In the genomic region with DNA sequence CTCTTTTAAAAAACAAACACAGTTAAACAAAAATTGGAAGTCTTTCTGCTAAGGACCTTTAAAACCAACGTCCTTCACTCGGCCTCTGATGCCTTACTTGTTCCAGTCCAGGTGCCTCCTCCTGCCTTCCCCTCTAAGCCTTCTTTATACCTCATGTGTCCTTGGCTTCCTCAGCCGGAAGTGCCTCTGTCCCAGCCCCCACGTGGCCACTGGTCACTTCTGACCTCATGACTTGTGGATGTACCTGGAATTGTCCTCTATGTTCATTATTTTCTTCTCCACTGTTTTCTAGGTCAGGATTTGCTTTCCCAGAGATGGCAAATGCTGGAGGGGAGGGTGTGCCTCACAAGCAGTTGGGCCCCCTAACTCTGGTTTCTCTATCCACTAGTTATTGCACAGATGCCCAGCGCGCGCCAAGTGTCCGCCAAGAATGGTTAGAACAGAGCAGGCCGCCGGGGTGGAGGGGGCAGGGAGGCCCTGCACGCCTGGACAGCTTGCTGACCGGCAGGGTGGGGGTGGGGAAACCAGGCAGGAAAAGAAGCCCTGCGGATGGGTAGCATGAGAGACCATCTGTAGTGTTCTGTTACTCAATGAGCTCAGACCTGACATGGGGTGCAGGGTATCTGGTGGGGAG, we compare ENCODE assay signal across 8 mouse cellular contexts. TPM values are rescaled to one million over a fixed set of nuclear protein-coding genes. Genes with fewer than 3 reads are reported as not detected.
DNase-seq lines count a peak whose midpoint lies in the region; ATAC-seq and TF ChIP-seq lines count a peak whose summit lies in the region.

No protein-coding gene starts in this region.

- no peaks in the 10 kb centered on the region for H3K9me3 ChIP-seq in heart, embryonic 10.5 days
- no peaks in the 10 kb centered on the region for H3K9me3 ChIP-seq in heart, postnatal 0 days (replicated peaks; ENCODE audit: control insufficient read depth, low read length)
- no peaks in the 10 kb centered on the region for H3K9me3 ChIP-seq in limb, embryonic 14.5 days (ENCODE audit: control insufficient read depth, low read length)

- ATAC-seq in heart, postnatal 0 days (ENCODE audit: insufficient read depth, low read depth): 0 out of 2 replicates have a peak, but pooled peaks have one; percentile 18
- peak; percentile 0; the same call in 1 of the 2 replicates for ATAC-seq in limb, embryonic 14.5 days (ENCODE audit: low FRiP score, low read depth)
- ATAC-seq in frontal cortex, adult (ENCODE audit: low TSS enrichment): no peak

- 32% methylated on average over 13 of the region's 13 CpGs for WGBS in heart, embryonic 10.5 days
- 30% methylated on average over 13 of the region's 13 CpGs for WGBS in heart, postnatal 0 days
- WGBS in limb, embryonic 14.5 days: 23% methylated on average over 13 of the region's 13 CpGs

- no peak for TF ChIP-seq CTCF in heart, postnatal 0 days (IDR thresholded peaks at IDR 0.05; ENCODE audit: low read depth)

- intact Hi-C loops in heart, postnatal 25 days (cut with DNase I): no loop called here

- DNase-seq in heart, embryonic 10.5 days (ENCODE audit: low spot score): peak; percentile 91
- no peak for DNase-seq in heart, postnatal 25 days (ENCODE audit: low spot score)
- peak; percentile 77 for DNase-seq in adrenal gland, postnatal 10 days
- DNase-seq in heart, postnatal 0 days (ENCODE audit: low spot score): no peak
- no peak for DNase-seq in limb, embryonic 14.5 days (ENCODE audit: low spot score)
- peak; percentile 79 for DNase-seq in retina, postnatal 1 day
- DNase-seq in layer of hippocampus, adult 18-20 months (ENCODE audit: low spot score in 2 of 2): no peak

- H3K4me2 ChIP-seq in heart, postnatal 0 days (ENCODE audit: low read depth, low read length): peak overlapping the region; percentile 100
- peak overlapping the region; percentile 99 for H3K4me2 ChIP-seq in limb, embryonic 14.5 days (replicated peaks; ENCODE audit: low read depth, low read length, severe bottlenecking)

- H3K4me3 ChIP-seq in heart, embryonic 10.5 days: peak overlapping the region; percentile 82
- peak overlapping the region; percentile 90; the same call in 1 of the 2 replicates for H3K4me3 ChIP-seq in heart, postnatal 0 days (ENCODE audit: low read depth, low read length)
- peak overlapping the region; percentile 74 for H3K4me3 ChIP-seq in limb, embryonic 14.5 days (replicated peaks; ENCODE audit: low read length)

- TF ChIP-seq EP300 in heart, postnatal 0 days (IDR thresholded peaks at IDR 0.05; ENCODE audit: low read depth): no peak

- H3K27me3 ChIP-seq in heart, embryonic 10.5 days (ENCODE audit: insufficient read depth, poor library complexity, severe bottlenecking): no peaks in the 10 kb centered on the region
- no peaks in the 10 kb centered on the region for H3K27me3 ChIP-seq in heart, postnatal 0 days (ENCODE audit: control insufficient read depth, insufficient read depth, low read length)
- H3K27me3 ChIP-seq in limb, embryonic 14.5 days (ENCODE audit: control insufficient read depth, insufficient read depth, low read length): no peaks in the 10 kb centered on the region

- no peak for TF ChIP-seq POLR2A in limb, embryonic 14.5 days (IDR thresholded peaks at IDR 0.05; ENCODE audit: borderline replicate concordance, extremely low read depth, insufficient read depth, insufficient read length)

- peak overlapping the region; percentile 88 for H3K27ac ChIP-seq in heart, embryonic 10.5 days
- peak overlapping the region; percentile 82 for H3K27ac ChIP-seq in heart, postnatal 0 days (ENCODE audit: low read depth)
- H3K27ac ChIP-seq in limb, embryonic 14.5 days (replicated peaks; ENCODE audit: low read depth, low read length): 0 out of 2 replicates have a peak overlapping the region, but pooled peaks have one; percentile 85

- peaks cover 43% of the 10 kb centered on the region for H3K4me1 ChIP-seq in heart, embryonic 10.5 days
- H3K4me1 ChIP-seq in heart, postnatal 0 days (ENCODE audit: control insufficient read depth, insufficient read depth): peaks cover 22% of the 10 kb centered on the region
- H3K4me1 ChIP-seq in limb, embryonic 14.5 days (ENCODE audit: control insufficient read depth, insufficient read depth, low read length): peaks cover 23% of the 10 kb centered on the region

- H3K9ac ChIP-seq in heart, postnatal 0 days (replicated peaks; ENCODE audit: low read depth, low read length): no peak overlapping the region; the same call in 1 of the 2 replicates
- peak overlapping the region; percentile 21; the same call in 1 of the 2 replicates for H3K9ac ChIP-seq in limb, embryonic 14.5 days (ENCODE audit: low read depth, low read length, severe bottlenecking)

- peaks cover 25% of the 10 kb centered on the region for H3K36me3 ChIP-seq in heart, embryonic 10.5 days
- no peaks in the 10 kb centered on the region for H3K36me3 ChIP-seq in heart, postnatal 0 days (replicated peaks; ENCODE audit: control insufficient read depth, insufficient read depth, low read length)
- H3K36me3 ChIP-seq in limb, embryonic 14.5 days (ENCODE audit: control insufficient read depth, insufficient read depth, low read length): peaks cover 17% of the 10 kb centered on the region

RNA-seq across cellular contexts. Expression of a gene that starts 0.6 kb away (rescaled TPM):
- polyA plus RNA-seq in heart, embryonic 10.5 days (2016; fragmentation: Nextera tagmentation; extraction: Ambion mirVana): 136 and 163 TPM in 2 replicates
- total RNA-seq in heart, postnatal 25 days (2021): 1 to 10 TPM; 3.7 to 4.3 TPM
- total RNA-seq in adrenal gland, postnatal 10 days (2021): 10 to 100 TPM; 28.5 to 34.8 TPM
- total RNA-seq in heart, postnatal 0 days (2014; rRNA removed; ENCODE audit: low replicate concordance): 26.8 and 33.8 TPM in 2 replicates
- 13.2 and 14.4 TPM in 2 replicates for polyA plus RNA-seq in heart, postnatal 0 days (2015; fragmentation: Nextera tagmentation; extraction: Ambion mirVana)
- polyA plus RNA-seq in limb, embryonic 14.5 days (2012; rRNA removed): 105 and 116 TPM in 2 replicates
- polyA plus RNA-seq in limb, embryonic 14.5 days (2014; fragmentation: Nextera tagmentation; extraction: Ambion mirVana): 89.0 and 93.9 TPM in 2 replicates
- under 1 TPM; 0.48 to 0.50 TPM for total RNA-seq in layer of hippocampus, adult 18-20 months (2021)

RNA-seq across cellular contexts. Expression of a gene that starts 2.4 kb away (rescaled TPM):
- polyA plus RNA-seq in heart, embryonic 10.5 days (2016; fragmentation: Nextera tagmentation; extraction: Ambion mirVana): not detected in 2 replicates
- total RNA-seq in heart, postnatal 25 days (2021): not detected
- total RNA-seq in adrenal gland, postnatal 10 days (2021): not detected
- total RNA-seq in heart, postnatal 0 days (2014; rRNA removed; ENCODE audit: low replicate concordance): not detected in 2 replicates
- polyA plus RNA-seq in heart, postnatal 0 days (2015; fragmentation: Nextera tagmentation; extraction: Ambion mirVana): not detected in 2 replicates
- polyA plus RNA-seq in limb, embryonic 14.5 days (2012; rRNA removed): not detected in 2 replicates
- polyA plus RNA-seq in limb, embryonic 14.5 days (2014; fragmentation: Nextera tagmentation; extraction: Ambion mirVana): not detected in 2 replicates
- total RNA-seq in layer of hippocampus, adult 18-20 months (2021): not detected

RNA-seq across cellular contexts. Expression of a gene that starts 9.8 kb away (rescaled TPM):
- polyA plus RNA-seq in heart, embryonic 10.5 days (2016; fragmentation: Nextera tagmentation; extraction: Ambion mirVana): 81.7 and 93.2 TPM in 2 replicates
- total RNA-seq in heart, postnatal 25 days (2021): 100 to 1,000 TPM; 154 to 171 TPM
- total RNA-seq in adrenal gland, postnatal 10 days (2021): 10 to 100 TPM; 96.0 to 97.9 TPM
- total RNA-seq in heart, postnatal 0 days (2014; rRNA removed; ENCODE audit: low replicate concordance): 76.8 and 78.5 TPM in 2 replicates
- 70.9 and 73.0 TPM in 2 replicates for polyA plus RNA-seq in heart, postnatal 0 days (2015; fragmentation: Nextera tagmentation; extraction: Ambion mirVana)
- 41.0 and 44.1 TPM in 2 replicates for polyA plus RNA-seq in limb, embryonic 14.5 days (2012; rRNA removed)
- polyA plus RNA-seq in limb, embryonic 14.5 days (2014; fragmentation: Nextera tagmentation; extraction: Ambion mirVana): 90.1 and 90.3 TPM in 2 replicates
- total RNA-seq in layer of hippocampus, adult 18-20 months (2021): 10 to 100 TPM; 19.1 to 21.8 TPM

RNA-seq across cellular contexts. Expression of a gene that starts 23.4 kb away (rescaled TPM):
- 34.6 and 35.6 TPM in 2 replicates for polyA plus RNA-seq in heart, embryonic 10.5 days (2016; fragmentation: Nextera tagmentation; extraction: Ambion mirVana)
- 10 to 100 TPM; 37.9 to 38.1 TPM for total RNA-seq in heart, postnatal 25 days (2021)
- total RNA-seq in adrenal gland, postnatal 10 days (2021): 10 to 100 TPM; 35.0 to 41.8 TPM
- total RNA-seq in heart, postnatal 0 days (2014; rRNA removed; ENCODE audit: low replicate concordance): 61.8 and 80.4 TPM in 2 replicates
- 16.1 and 17.7 TPM in 2 replicates for polyA plus RNA-seq in heart, postnatal 0 days (2015; fragmentation: Nextera tagmentation; extraction: Ambion mirVana)
- polyA plus RNA-seq in limb, embryonic 14.5 days (2012; rRNA removed): 36.4 and 47.3 TPM in 2 replicates
- 36.0 and 37.0 TPM in 2 replicates for polyA plus RNA-seq in limb, embryonic 14.5 days (2014; fragmentation: Nextera tagmentation; extraction: Ambion mirVana)
- 10 to 100 TPM; 77.3 to 83.1 TPM for total RNA-seq in layer of hippocampus, adult 18-20 months (2021)

RNA-seq across cellular contexts. Expression of a gene that starts 25.9 kb away (rescaled TPM):
- 6.8 and 9.5 TPM in 2 replicates for polyA plus RNA-seq in heart, embryonic 10.5 days (2016; fragmentation: Nextera tagmentation; extraction: Ambion mirVana)
- total RNA-seq in heart, postnatal 25 days (2021): 1 to 10 TPM; 7.6 to 9.8 TPM
- 10 to 100 TPM; 16.6 to 18.1 TPM for total RNA-seq in adrenal gland, postnatal 10 days (2021)
- 12.3 and 13.8 TPM in 2 replicates for total RNA-seq in heart, postnatal 0 days (2014; rRNA removed; ENCODE audit: low replicate concordance)
- polyA plus RNA-seq in heart, postnatal 0 days (2015; fragmentation: Nextera tagmentation; extraction: Ambion mirVana): 4.4 and 4.6 TPM in 2 replicates
- polyA plus RNA-seq in limb, embryonic 14.5 days (2012; rRNA removed): 12.5 and 16.5 TPM in 2 replicates
- 8.2 and 8.7 TPM in 2 replicates for polyA plus RNA-seq in limb, embryonic 14.5 days (2014; fragmentation: Nextera tagmentation; extraction: Ambion mirVana)
- 1 to 10 TPM; 7.9 to 8.2 TPM for total RNA-seq in layer of hippocampus, adult 18-20 months (2021)

Comparison
In these comparisons a context has a peak if more than half of its experiments do, and no peak if none do; other contexts are left out.
1. DNase-seq: peak in heart, embryonic 10.5 days (single experiment), adrenal gland, postnatal 10 days (single experiment) and retina, postnatal 1 day (single experiment); none in heart, postnatal 25 days (single experiment), heart, postnatal 0 days (single experiment), limb, embryonic 14.5 days (single experiment) and layer of hippocampus, adult 18-20 months (0 of 2).
2. Peak in every context shown above with its lines, with median percentiles within 50 percentile points of each other: H3K27ac ChIP-seq and H3K4me3 ChIP-seq.